Mouse (Mus musculus): ENCODE data around the gene Fhit. TPM values are rescaled to one million over a fixed set of nuclear protein-coding genes. Genes with fewer than 3 reads are reported as not detected.

Gene Fhit
- total RNA-seq, 2 experiments from 2014 or later, result 5.1 to 6.5 TPM

Other genes starting within 250 kb of the Fhit start
- under 1 TPM; 0.57 to 0.76 TPM for gene Gm3839, start 194.7 kb upstream of the Fhit start, total RNA-seq (2021)

All from layer of hippocampus, postnatal 14 days (tissue).